Mouse (Mus musculus): ENCODE results near the gene Fmn2.

DNA sequence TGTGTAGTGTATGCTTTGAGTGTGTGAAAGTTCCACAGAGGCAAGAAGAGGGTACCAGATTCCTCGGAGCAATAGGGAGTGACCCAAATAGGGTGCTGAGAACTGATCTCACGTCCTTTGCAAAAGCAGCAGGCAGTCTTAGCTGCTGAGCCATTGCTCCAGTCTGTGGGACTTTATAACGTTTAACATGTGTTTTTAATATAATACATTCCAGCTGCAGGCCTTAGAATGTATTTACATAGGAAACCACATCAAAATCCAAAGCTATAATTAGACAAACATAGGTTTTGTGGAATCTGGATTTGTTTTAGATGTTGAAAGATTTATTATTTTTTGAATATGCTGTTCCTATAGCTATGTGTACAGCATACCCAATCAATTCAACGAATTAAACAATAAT is 115.7 kb downstream of the Fmn2 start:
- TF ChIP-seq CTCF (IDR thresholded peaks at IDR 0.05; ENCODE audit: control insufficient read depth, insufficient read depth, insufficient replicate concordance, low read depth, low read length) (no peak), POLR2A (IDR thresholded peaks at IDR 0.05; ENCODE audit: control insufficient read depth, low read depth, low read length) (no peak)

Data from testis, adult 2 months (tissue).